Comparison of ENCODE assay signal across 23 mouse cellular contexts in genomic region chr5:63351108-63351507, GRCm38 (mm10).
"Had no signal": no experiment of that assay in that cellular context is flagged by ENCODE, and none has a peak within 500 bp of the region (broad histone marks: within the 10 kb centered on the region; RNA-seq: fewer than 3 reads in every experiment).

No protein-coding gene starts in this region.

- H3K4me2 ChIP-seq: kidney, embryonic 15.5 days; limb, embryonic 12.5 days; liver, embryonic 13.5 days; midbrain, embryonic 11.5 days; neural tube, embryonic 12.5 days; neural tube, embryonic 15.5 days; stomach, embryonic 15.5 days had no signal

- H3K9me3 ChIP-seq: kidney, embryonic 15.5 days; limb, embryonic 12.5 days; liver, embryonic 13.5 days; neural tube, embryonic 12.5 days; neural tube, embryonic 15.5 days; stomach, embryonic 15.5 days had no signal

- ATAC-seq: intestine, postnatal 0 days had no signal

- DNase-seq: kidney, adult 2 months; kidney, postnatal 14 days; kidney, postnatal 4 days; layer of hippocampus, adult 9-11 months; layer of hippocampus, postnatal 36 days; liver, embryonic 13.5 days; lung, adult 2 months; lung, postnatal 14 days; lung, postnatal 4 days; midbrain, embryonic 14.5 days; right cerebral cortex, adult 18-20 months; right cerebral cortex, postnatal 14 days; right cerebral cortex, postnatal 4 days; thymus, adult 18-20 months; thymus, postnatal 36 days had no signal

- H3K9ac ChIP-seq: kidney, embryonic 15.5 days; limb, embryonic 12.5 days; liver, embryonic 13.5 days; neural tube, embryonic 12.5 days; neural tube, embryonic 15.5 days; stomach, embryonic 15.5 days had no signal

- H3K4me1 ChIP-seq: kidney, embryonic 15.5 days; limb, embryonic 12.5 days; liver, embryonic 13.5 days; neural tube, embryonic 12.5 days; neural tube, embryonic 15.5 days; stomach, embryonic 15.5 days had no signal

- H3K27ac ChIP-seq: kidney, embryonic 15.5 days; left cerebral cortex, adult 2 months; limb, embryonic 12.5 days; liver, embryonic 13.5 days; neural tube, embryonic 12.5 days; neural tube, embryonic 15.5 days; stomach, embryonic 15.5 days had no signal

- H3K36me3 ChIP-seq: kidney, embryonic 15.5 days; limb, embryonic 12.5 days; liver, embryonic 13.5 days; neural tube, embryonic 12.5 days; neural tube, embryonic 15.5 days; stomach, embryonic 15.5 days had no signal

- H3K4me3 ChIP-seq: kidney, embryonic 15.5 days; left cerebral cortex, adult 2 months; limb, embryonic 12.5 days; liver, embryonic 13.5 days; neural tube, embryonic 12.5 days; neural tube, embryonic 15.5 days; stomach, embryonic 15.5 days had no signal

- H3K27me3 ChIP-seq: kidney, embryonic 15.5 days; limb, embryonic 12.5 days; liver, embryonic 13.5 days; neural tube, embryonic 12.5 days; neural tube, embryonic 15.5 days; stomach, embryonic 15.5 days had no signal
